Mouse (Mus musculus): ENCODE measurements around the gene Plcb4.
"Not testable (repeated sequence)": the region's sequence is repeated elsewhere in the genome, so short reads cannot be mapped to it uniquely, and the experiment has no call there.

The Plcb4 gene

GRCm38 (mm10) chr2:135890083-135890482 is 231.3 kb downstream of the Plcb4 start:
- peak; percentile 3 for DNase-seq (ENCODE audit: low read depth)

- peak; percentile 49 for DNase-seq (ENCODE audit: low read depth)
These were observed 232.3 kb downstream of the Plcb4 start for GRCm38 (mm10) chr2:135891097-135891496.

DNA sequence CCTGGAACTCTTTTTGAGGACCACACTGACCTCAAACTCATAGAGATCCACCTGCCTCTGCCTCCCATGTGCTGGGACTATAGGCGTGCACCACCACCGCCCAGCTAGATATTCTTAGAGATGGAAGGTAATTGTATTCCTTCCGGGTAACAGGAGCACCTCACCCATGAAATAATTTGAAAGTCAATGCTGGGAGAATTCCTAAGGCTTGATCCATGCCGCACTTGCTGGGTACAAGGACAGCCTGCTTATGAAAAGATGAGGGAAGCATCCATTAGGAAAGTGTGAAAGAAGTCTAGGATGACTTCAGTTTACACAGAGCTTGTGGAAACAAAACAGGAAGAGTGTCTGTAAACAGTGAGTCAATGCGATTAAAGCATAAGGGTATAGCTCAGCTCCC is 232.9 kb downstream of the Plcb4 start:
- DNase-seq (ENCODE audit: low read depth): no peak

- no peak for DNase-seq (ENCODE audit: low read depth)
These were observed 235.8 kb downstream of the Plcb4 start for GRCm38 (mm10) chr2:135894582-135894981.

DNA sequence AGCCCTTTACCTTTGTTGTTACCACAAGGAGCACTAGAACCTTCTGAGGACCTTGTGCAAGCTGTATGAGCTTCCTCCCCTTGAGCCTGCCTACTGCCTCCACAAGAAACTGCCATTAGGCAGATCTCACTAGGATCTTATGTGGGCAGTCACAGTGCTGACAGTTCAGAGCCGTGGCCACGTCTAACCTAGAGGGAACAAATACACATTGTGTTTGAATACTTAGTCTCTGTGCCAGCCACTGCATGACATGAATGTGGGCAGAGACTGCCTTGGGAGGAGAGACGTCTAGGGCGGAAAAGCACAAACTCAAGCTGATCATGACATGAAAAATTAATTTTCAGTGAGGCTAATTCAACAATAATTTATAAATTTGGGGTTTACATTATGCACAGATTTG is 239.2 kb downstream of the Plcb4 start:
- no peak for DNase-seq (ENCODE audit: low read depth)

- DNase-seq (ENCODE audit: low read depth): not testable (repeated sequence)
These were observed 241.1 kb downstream of the Plcb4 start for GRCm38 (mm10) chr2:135899931-135900330.

GRCm38 (mm10) chr2:135901015-135901414 is 242.2 kb downstream of the Plcb4 start:
- DNase-seq (ENCODE audit: low read depth): no peak

GRCm38 (mm10) chr2:135904262-135904661 is 245.5 kb downstream of the Plcb4 start:
- no peak for DNase-seq (ENCODE audit: low read depth)

- no peak for DNase-seq (ENCODE audit: low read depth)
These were observed 246.0 kb downstream of the Plcb4 start for GRCm38 (mm10) chr2:135904791-135905190.

DNA sequence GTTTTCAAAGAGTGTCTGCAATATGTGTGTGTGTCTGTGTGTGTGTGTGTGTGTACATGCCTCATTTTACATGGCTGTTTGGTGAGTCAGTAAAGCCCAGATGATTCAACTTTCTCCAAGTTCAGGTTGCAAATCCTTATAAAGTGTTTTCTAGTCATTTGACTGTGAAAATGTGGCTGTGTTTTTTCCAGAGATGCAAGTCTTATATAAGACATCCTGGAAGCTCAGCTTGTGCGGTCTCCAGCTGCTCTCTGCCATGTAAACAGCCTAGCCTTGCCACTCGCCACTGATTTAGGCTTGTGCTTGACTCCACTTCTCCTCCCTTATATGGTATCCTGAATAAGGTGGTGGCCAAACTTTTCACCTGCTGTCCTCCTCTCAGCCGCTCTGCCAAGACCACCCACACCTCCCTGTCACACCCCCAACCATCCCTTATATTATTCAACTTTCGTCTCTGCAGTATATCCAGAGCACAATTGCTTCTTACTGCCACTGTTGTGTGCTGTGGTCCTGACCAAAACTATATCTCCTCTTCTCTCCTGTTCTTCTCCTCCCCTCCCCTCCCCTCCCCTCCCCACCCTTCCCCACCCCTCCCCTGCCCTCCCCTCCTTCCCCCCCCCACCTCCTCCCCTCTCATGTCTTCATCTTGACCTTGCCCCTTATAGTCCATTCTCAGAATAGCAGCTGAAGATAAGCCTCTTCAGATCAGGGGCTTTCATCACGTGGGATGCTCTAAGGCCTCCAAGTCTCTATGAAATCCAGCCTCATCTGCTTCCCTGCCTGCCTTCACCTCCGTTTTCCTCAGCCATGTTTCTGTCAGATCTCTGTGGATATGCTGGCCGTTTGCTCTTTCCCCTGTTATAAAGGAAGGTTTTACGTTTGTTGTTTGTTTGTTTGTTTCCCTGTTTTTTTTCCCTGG is 255.8 kb downstream of the Plcb4 start:
- no peak for DNase-seq (ENCODE audit: low read depth)

DNA sequence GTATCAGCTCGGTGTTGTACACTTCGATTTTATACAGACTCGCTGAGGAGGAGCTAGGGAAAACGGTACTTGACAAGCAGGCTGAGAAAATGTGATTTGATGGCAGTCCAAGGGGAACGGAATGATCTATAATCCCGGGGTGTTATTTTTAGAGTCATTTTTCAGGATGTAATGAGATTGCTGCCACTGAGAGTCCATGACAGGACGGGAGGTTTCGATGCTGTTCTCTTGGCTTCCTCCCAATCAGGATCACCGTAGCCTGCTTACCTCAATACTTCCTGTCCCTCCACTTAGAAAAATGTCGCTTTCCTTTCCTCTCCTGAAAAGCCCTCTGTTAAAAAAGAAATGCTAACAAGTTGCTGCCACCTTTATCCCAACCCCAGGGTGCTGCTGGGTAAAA is 257.1 kb downstream of the Plcb4 start:
- no peak for DNase-seq (ENCODE audit: low read depth)

DNA sequence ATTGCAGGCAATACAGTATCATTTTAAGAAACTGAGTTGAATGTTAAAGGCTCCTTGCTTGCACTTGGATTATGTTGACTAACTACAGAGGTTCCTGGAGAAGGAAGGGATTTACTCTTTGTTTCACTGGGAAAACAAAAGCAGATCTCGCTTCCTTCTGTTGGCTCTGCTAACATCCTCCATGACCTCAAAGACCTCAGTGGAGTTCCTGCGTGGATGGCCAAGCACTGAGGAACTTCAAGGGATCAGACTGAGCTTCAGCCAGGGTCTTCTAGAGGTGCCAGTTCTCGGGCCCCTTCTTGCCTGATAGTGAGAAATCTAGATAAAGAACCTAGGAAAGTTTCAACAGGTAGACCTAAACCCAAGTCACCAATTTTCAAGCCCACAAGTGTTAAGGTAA is 258.2 kb downstream of the Plcb4 start:
- no peak for DNase-seq (ENCODE audit: low read depth)

DNA sequence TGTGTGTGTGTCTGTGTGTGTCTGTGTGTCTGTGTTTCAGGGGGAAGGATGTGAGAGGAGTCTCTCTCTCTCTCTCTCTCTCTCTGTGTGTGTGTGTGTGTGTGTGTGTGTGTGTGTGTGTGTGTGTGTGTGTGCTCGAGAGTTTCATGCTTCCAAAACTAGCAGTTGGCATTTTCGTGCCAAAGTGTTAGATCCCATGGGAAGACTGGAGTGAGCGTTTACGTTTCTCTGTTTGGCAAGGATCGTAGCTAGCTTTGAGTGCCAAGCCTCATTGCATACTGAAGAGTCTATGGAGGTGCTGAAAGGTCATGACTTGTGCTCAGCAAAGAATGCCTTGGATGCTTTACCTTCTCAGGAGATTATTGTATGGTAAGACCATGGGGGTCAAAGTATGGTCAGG is 259.3 kb downstream of the Plcb4 start:
- no peak for DNase-seq (ENCODE audit: low read depth)

DNA sequence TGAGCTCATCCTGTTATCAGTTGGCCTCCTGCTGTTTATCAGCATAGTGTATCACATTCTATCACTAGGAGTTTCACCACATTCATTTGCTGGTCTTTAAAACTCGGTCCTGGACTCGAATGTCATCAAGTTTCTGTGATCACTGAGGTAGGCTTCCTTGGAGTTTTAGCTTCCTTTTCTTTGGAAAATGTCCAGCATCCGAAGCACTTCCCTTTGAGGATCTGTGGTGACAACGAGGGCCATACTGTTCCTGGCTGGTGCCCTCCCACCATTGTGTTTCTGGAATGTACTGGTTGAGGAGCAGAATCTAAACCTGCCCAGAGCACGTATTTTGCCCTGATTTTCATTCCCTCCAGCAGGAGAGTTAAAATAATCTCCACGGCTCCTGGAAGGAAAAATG is 260.8 kb downstream of the Plcb4 start:
- DNase-seq (ENCODE audit: low read depth): no peak

GRCm38 (mm10) chr2:135926660-135927343 is 268.0 kb downstream of the Plcb4 start:
- DNase-seq (ENCODE audit: low read depth): peak; percentile 9

DNA sequence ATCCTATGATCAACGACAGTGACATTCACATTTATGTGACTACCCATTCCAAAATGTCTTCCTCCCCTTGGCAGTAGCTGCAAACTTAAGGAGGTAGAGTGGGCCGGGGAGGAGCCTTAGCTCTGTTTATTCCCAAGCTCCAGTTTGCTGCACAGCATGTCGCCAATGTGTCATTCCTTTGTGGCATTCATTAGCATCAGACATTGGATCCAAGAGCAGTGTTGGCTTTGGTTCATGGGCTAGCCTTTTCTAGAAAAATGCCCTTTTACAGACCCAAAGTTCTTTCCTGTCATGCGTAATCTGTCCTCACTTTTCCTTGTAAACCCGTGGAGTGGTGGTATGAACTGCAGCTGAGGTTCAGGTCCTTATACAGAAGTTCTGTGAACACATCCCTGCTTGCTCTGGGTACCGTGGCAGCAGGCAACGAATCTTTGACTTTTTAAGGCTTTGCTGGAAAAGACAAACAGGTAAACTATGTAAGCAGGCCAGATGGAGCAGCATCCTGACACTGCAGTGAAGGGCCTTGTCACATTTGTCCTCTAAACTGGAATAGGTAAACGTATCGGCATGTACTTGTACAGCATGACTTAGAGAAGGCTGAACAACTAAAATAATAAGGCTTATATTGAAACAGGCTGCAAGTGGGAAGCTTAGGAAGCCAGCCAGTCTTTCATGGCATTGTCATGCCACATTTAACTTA is 270.4 kb downstream of the Plcb4 start:
- DNase-seq (ENCODE audit: low read depth): no peak

- no peak for DNase-seq (ENCODE audit: low read depth)
These were observed 271.9 kb downstream of the Plcb4 start for GRCm38 (mm10) chr2:135930696-135931095.

- DNase-seq (ENCODE audit: low read depth): no peak
These were observed 273.8 kb downstream of the Plcb4 start for GRCm38 (mm10) chr2:135932569-135932968.

GRCm38 (mm10) chr2:135936376-135936775 is 277.6 kb downstream of the Plcb4 start:
- no peak for DNase-seq (ENCODE audit: low read depth)

DNA sequence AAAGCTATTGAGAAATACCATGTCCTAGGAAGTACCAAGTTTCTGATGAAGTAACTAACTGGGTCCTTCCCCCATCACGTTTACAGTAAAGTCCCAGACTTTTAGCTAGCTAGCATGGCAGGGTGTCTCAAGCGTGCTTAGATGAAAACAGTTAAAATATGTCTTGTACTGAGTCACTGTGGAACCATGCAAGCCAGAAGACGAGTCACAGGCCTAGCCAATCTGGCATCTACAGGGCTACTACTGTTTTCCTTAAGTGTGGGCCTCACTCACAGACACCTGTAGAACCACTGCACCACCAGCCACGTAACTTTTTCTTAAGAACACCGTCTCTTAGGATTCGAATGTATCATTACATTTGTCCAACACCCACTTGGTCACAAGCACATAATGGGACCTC is 278.8 kb downstream of the Plcb4 start:
- DNase-seq (ENCODE audit: low read depth): no peak

DNA sequence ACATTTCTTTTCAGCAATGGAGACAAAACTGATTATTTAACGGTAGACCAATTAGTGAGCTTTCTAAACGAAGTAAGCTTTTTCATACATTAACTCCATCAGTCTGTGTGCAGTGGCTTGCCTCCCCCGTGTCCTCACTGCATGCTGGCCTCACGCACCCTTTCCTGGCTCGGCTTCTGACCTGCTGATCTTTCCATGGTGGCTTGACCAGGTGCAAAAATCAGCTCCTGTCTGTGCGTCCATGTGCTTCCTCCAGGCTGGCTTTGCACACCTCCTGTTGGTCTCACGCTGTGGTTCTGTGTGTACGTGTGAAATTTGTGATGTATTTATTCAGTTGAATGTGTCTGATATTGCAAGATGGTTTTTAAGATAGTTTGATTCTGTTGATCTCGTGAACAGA is 281.1 kb downstream of the Plcb4 start:
- DNase-seq (ENCODE audit: low read depth): no peak

- no peak for DNase-seq (ENCODE audit: low read depth)
These were observed 289.0 kb downstream of the Plcb4 start for GRCm38 (mm10) chr2:135947839-135948238.

Data from naive thymus-derived CD4-positive, alpha-beta T cell, adult 2 months (primary cell).